Mouse (Mus musculus) left cerebral cortex, postnatal 36 days (tissue): Measurements from ENCODE around the gene Arvcf. TPM values are rescaled to one million over a fixed set of nuclear protein-coding genes. Genes with fewer than 3 reads are reported as not detected.

Source experiments
- DNase-seq, 2 experiments: peaks; one replicate each; pipeline ENCODE4 v3.0.0; 2021 to 2022; ENCODE audit warnings: low spot score in 2 of 2, mixed read lengths in 1 of 2
- intact Hi-C: fragments of 180-260 bp; cut with DNase I; formaldehyde crosslinking; loops from one replicate; pipeline ENCODE4 v1.15.1; 2025
- total RNA-seq, 2 experiments: library from RNA; stranded (reverse); gene quantifications; 2 replicates each; pipeline ENCODE4 v1.2.3; 2021

Arvcf gene
- total RNA-seq, 2 experiments from 2014 or later = 36.6 to 48.0 TPM

DNA sequence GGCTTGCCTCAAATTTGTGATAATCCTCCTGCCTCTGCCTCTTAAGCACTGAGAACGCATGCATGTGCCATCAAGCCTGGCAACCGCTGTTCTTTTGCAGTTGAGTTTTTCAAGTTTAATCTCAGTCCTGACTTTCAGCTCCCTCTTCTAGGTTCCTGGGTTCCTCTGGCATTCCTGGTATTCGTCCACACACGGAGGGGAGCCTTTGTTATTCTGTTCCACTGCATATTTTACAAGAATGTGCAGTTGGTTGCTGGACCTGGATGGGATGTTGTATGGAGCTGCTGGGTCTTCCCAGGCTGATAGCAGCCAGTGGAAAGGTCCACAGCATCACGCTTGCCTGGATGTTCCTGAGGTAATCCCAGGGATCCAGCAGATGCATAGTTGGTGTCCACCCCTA lies 37.4 kb downstream of the Arvcf start:
- intact Hi-C loops = no loop called here
- no peak for DNase-seq

DNA sequence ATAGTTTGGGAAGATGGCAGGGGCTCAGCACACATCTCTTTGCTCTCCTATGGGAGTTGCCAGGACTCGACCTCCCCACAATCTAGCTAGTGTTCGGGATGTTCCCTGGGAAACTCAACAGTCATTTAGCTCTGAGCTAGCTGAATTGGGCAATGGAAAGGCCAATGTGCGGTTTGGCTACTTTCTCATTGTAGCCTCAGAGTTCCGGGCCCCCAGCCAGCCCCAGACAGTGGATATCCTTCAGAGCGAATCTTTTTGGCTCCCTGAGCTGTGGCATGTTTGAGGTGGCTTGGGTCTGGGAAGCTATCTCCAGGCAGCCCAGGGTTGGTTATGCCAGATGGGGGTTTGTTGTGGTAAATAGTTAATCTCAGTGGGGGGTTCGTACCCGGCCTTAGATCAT lies 38.5 kb downstream of the Arvcf start:
- intact Hi-C loops = no loop called here
- DNase-seq = no peak

DNA sequence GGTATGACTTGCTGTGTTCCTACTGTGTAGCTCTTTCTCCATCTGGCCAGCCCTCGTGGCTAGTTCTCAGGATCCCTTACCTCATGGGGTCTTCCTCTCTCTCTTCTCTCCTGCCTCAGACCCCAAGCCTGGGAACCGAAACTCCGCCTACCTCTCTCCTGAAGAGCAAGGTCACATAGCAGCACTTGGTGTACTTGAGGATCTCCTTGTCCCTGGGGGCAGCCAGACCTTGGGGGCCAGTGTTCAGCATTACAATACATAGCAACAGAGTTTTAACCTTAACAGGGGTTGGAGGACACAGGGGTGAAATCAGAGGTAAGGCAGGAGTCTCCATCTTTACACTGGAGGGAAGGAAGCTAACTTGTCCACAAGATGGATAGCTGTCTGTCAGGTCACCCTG lies 39.0 kb downstream of the Arvcf start:
- intact Hi-C loops = no loop called here

GRCm38 (mm10) chr16:18387704-18388582 lies 40.0 kb downstream of the Arvcf start:
- DNase-seq = no peak
- intact Hi-C loops = no loop called here

More for the DNA sequence above, 39.0 kb downstream of the Arvcf start:
- no peak for DNase-seq

- DNase-seq = no peak
- intact Hi-C loops = no loop called here
These were observed 40.8 kb downstream of the Arvcf start for GRCm38 (mm10) chr16:18388583-18389435.

DNA sequence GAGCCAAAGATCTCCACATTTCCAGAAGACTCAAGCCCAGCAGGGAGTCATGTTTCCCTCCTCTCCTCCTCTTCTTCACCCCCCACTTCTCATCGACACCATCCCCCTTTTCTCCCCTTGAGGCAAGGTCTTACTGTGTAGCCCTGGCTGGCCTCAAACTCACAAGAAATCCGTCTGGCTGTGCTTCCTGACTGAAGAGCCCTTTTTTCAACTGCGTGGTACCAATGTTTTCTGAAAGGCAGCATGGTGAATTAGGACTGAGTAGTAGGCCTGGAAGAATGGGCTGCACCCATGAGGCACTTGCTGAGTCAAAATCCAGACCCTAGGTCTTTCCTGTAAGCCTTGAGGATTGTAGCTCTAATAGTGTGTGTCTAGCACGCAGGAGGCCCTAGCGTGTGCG lies 42.4 kb downstream of the Arvcf start:
- intact Hi-C loops = loop anchor here (5.0 kb wide), 1 partner anchor 43 kb away; the partner anchor contains the start of genes Arvcf and Tango2

GRCm38 (mm10) chr16:18391127-18391526 lies 43.1 kb downstream of the Arvcf start:
- DNase-seq = no peak
- intact Hi-C loops = loop anchor here (5.0 kb wide), 1 partner anchor 44 kb away; the partner anchor contains the start of genes Arvcf and Tango2

More for the DNA sequence above, 42.4 kb downstream of the Arvcf start:
- no peak for DNase-seq

- DNase-seq = no peak
- intact Hi-C loops = loop anchor here (5.0 kb wide), 1 partner anchor 44 kb away; the partner anchor contains the start of genes Arvcf and Tango2
These were observed 43.7 kb downstream of the Arvcf start for GRCm38 (mm10) chr16:18391728-18392127.

- intact Hi-C loops = loop anchor here (5.0 kb wide), 1 partner anchor 45 kb away; the partner anchor contains the start of genes Arvcf and Tango2
- peak; percentile 65 to 75 for DNase-seq
These were observed 44.8 kb downstream of the Arvcf start for GRCm38 (mm10) chr16:18392469-18393426.

- DNase-seq = no peak
- intact Hi-C loops = loop anchor here (5.0 kb wide), 1 partner anchor 46 kb away; the partner anchor contains the start of genes Arvcf and Tango2
These were observed 45.6 kb downstream of the Arvcf start for GRCm38 (mm10) chr16:18393595-18393994.

DNA sequence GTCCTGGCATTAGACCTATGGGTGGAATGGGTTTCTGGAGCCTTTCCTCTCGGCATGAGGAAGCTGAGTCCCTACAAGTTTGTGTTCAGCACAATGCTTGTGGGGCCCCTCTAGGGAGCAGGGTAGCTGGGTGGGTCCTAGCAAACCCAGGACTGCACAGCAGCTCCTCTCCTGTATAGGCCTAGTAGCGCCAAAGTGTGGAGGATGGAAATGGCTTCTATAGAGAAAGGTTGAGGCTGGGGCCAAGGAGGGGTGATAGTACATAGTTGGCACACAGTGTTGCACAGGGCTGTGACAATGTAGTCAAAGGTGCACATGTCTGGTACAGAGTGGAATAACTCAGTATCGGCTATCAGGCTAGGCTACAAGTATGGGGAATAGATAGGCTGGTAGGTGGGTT lies 46.1 kb downstream of the Arvcf start:
- intact Hi-C loops = loop anchor here (5.0 kb wide), 1 partner anchor 47 kb away; the partner anchor contains the start of genes Arvcf and Tango2
- DNase-seq = no peak

GRCm38 (mm10) chr16:18394777-18395619 lies 47.0 kb downstream of the Arvcf start:
- no peak for DNase-seq
- intact Hi-C loops = loop anchor here (5.0 kb wide), 1 partner anchor 48 kb away; the partner anchor contains the start of genes Arvcf and Tango2

DNA sequence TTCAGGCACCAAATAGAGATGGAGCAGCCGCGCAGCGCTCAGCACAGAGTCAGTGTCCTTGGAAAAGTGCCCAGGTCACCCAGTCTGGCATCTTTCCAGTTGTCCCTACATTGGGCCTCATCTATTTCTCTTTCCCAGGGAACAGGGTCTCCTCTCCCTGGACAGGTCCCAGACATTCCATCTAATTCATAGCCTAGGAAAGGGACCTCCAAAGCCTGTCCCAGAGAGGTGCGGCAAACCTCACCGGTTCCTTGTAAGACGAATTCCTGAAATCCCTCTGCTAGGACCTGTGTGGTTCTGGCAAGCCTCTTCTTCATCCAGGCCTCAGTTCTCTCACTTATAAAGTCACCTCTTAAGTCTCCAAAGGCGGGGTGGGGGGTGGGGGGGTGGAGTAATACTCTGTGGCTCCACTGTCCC lies 47.6 kb downstream of the Arvcf start:
- intact Hi-C loops = no loop called here
- DNase-seq = no peak

- no peak for DNase-seq
- intact Hi-C loops = no loop called here
These were observed 48.2 kb downstream of the Arvcf start for GRCm38 (mm10) chr16:18396201-18396600.

DNA sequence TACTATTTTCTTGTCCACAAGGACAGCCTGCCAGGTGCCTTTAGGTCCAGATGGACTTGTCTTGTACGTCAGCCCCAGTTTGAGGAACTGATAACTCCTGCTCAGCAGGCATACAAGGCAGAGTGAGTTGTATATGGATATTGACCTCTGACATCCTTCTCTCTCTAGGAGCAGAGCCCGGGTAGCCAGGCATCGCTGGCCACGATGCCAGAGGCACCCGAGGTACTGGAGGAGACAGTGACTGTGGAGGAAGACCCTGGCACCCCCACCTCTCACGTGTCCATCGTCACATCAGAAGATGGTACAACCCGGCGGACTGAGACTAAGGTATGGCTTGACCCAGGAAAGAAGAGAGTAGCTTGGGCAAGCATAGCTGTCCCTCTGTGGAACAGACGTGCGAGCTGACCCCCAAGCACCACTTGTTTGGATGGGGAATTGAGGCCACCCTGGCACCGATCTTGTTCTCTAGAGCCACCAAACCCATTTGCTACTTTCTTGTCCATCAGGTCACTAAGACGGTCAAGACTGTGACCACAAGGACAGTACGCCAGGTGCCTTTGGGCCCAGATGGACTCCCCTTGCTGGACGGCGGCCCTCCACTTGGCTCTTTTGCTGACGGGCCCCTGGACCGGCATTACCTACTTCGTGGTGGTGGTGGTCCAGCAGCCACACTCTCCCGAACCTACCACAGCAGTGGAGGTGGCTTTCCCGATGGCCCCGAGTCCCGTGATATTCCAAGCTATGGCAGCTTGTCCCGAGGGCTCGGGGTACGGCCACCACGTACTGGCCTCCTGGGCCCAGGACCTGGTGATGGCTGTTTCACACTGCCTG lies 49.0 kb downstream of the Arvcf start:
- intact Hi-C loops = no loop called here
- no peak for DNase-seq

GRCm38 (mm10) chr16:18400028-18400427 lies 52.0 kb downstream of the Arvcf start:
- DNase-seq = peak in 1 of 2 experiments; percentile 58
- intact Hi-C loops = no loop called here
